Mouse (Mus musculus) midbrain, embryonic 16.5 days (tissue): ENCODE data around the gene Tmem47. TPM values are rescaled to one million over a fixed set of nuclear protein-coding genes. Genes with fewer than 3 reads are reported as not detected.

Source experiments
- ATAC-seq: fragments of 200-750 bp; cut with Nextera tagmentation; 2 replicates; pipeline ENCODE4 v1.8.0; 2017; ENCODE audit warnings: moderate TSS enrichment
- H3K27ac ChIP-seq: fragments of 300-500 bp; sonication (generic); 2 replicates; pipeline ENCODE4 v1.5.1; 2014; ENCODE audit warnings: mild to moderate bottlenecking, low read length, mixed read lengths
- H3K27me3 ChIP-seq: fragments of 300-500 bp; sonication (generic); 2 replicates; pipeline ENCODE4 v1.6.1; 2014; ENCODE audit warnings: low read depth, low read length, mixed read lengths; ENCODE audit not compliant: control insufficient read depth, insufficient read depth
- H3K36me3 ChIP-seq: fragments of 300-500 bp; sonication (generic); 2 replicates; pipeline ENCODE4 v1.6.1; 2014; ENCODE audit warnings: mild to moderate bottlenecking, low read length, moderate library complexity, mixed read lengths; ENCODE audit not compliant: control insufficient read depth, insufficient read depth
- H3K4me1 ChIP-seq: fragments of 300-500 bp; sonication (generic); 2 replicates; pipeline ENCODE4 v1.6.1; 2014; ENCODE audit warnings: mild to moderate bottlenecking, low read length, mixed read lengths; ENCODE audit not compliant: control insufficient read depth, insufficient read depth
- H3K4me2 ChIP-seq: fragments of 300-500 bp; sonication (generic); 2 replicates; pipeline ENCODE4 v1.6.1; 2014; ENCODE audit warnings: mild to moderate bottlenecking, low read length, mixed read lengths
- H3K4me3 ChIP-seq: fragments of 300-500 bp; sonication (generic); 2 replicates; pipeline ENCODE4 v1.5.1; 2014; ENCODE audit warnings: low read depth, mild to moderate bottlenecking, low read length, moderate library complexity, mixed read lengths
- H3K9ac ChIP-seq: fragments of 300-500 bp; sonication (generic); 2 replicates; pipeline ENCODE4 v1.6.1; 2014; ENCODE audit warnings: low read depth, low read length, mixed read lengths
- H3K9me3 ChIP-seq: fragments of 300-500 bp; sonication (generic); replicated peaks from 2 replicates; pipeline ENCODE4 v1.6.1; 2014; ENCODE audit warnings: mild to moderate bottlenecking, low read length, mixed read lengths; ENCODE audit not compliant: control insufficient read depth, poor library complexity, severe bottlenecking
- WGBS: fragments of 180-500 bp; shearing (Covaris S2); extraction: QIAGEN DNeasy Blood & Tissue Kit; methylation state at CpG from one replicate; pipeline ENCODE4 v1.1.7; 2014; 5-methylcytosine and 5-hydroxymethylcytosine counted together
- polyA plus RNA-seq: library from polyadenylated mRNA; unstranded; fragments of >200 nt; fragmentation: Nextera tagmentation; extraction: Ambion mirVana; gene quantifications from 2 replicates; pipeline ENCODE4 v1.2.1, GENCODE M21; 2015

Gene Tmem47
- polyA plus RNA-seq, 1 experiment from 2014 or later: 30.0 TPM

DNA sequence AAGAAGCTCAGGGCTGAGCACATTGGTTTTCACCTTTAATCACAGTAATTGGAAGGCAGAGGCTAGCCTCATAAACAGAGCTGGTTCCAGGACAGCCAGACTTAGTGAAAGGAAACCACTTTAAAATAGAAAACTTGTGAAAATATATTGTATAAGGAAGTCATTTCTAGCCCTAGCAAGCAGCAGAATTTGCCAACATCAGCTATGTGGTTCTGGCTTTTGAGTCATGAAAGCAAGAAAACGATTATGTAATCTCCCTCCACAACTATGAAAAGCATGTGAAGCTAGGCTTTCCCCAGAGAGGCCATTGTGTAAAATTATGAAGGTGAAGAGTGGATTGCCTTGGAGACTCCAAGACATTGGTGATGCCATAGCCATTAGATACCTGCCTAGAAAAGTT lies 76.9 kb downstream of the Tmem47 start:
- WGBS: 62% methylated on average over 1 of the region's 1 CpGs
- Histone ChIP-seq H3K9ac (no peak overlapping the region), H3K4me2 (no peak overlapping the region), H3K4me1 (no peaks in the 10 kb centered on the region), H3K36me3 (no peaks in the 10 kb centered on the region), H3K27me3 (no peaks in the 10 kb centered on the region), H3K27ac (no peak overlapping the region), H3K4me3 (no peak overlapping the region), H3K9me3 (no peaks in the 10 kb centered on the region)
- ATAC-seq: no peak
